Mouse (Mus musculus) liver, embryonic 15.5 days (tissue): ENCODE measurements around the gene Adgrd1. TPM values are rescaled to one million over a fixed set of nuclear protein-coding genes. Genes with fewer than 3 reads are reported as not detected.

Experiments
- ATAC-seq: fragments of 200-750 bp; cut with Nextera tagmentation; 2 replicates; pipeline ENCODE4 v1.8.0; 2017; ENCODE audit warnings: moderate number of reproducible peaks, mild to moderate bottlenecking, moderate library complexity; ENCODE audit not compliant: insufficient read depth
- H3K27ac ChIP-seq: fragments of 300-500 bp; sonication (generic); replicated peaks from 2 replicates; pipeline ENCODE4 v1.5.1; 2015; ENCODE audit warnings: mild to moderate bottlenecking, inconsistent platforms
- H3K27me3 ChIP-seq: fragments of 300-500 bp; sonication (generic); 2 replicates; pipeline ENCODE4 v1.6.1; 2015; ENCODE audit warnings: mild to moderate bottlenecking, inconsistent platforms
- H3K36me3 ChIP-seq: fragments of 300-500 bp; sonication (generic); replicated peaks from 2 replicates; pipeline ENCODE4 v1.6.1; 2015; ENCODE audit warnings: moderate library complexity, mild to moderate bottlenecking, inconsistent platforms
- H3K4me1 ChIP-seq: fragments of 300-500 bp; sonication (generic); replicated peaks from 2 replicates; pipeline ENCODE4 v1.6.1; 2015; ENCODE audit warnings: inconsistent platforms
- H3K4me2 ChIP-seq: fragments of 300-500 bp; sonication (generic); 2 replicates; pipeline ENCODE4 v1.6.1; 2015; ENCODE audit warnings: moderate library complexity, mild to moderate bottlenecking, inconsistent platforms
- H3K4me3 ChIP-seq: fragments of 300-500 bp; sonication (generic); replicated peaks from 2 replicates; pipeline ENCODE4 v1.5.1; 2015; ENCODE audit warnings: mild to moderate bottlenecking, inconsistent platforms
- H3K9ac ChIP-seq: fragments of 300-500 bp; sonication (generic); 2 replicates; pipeline ENCODE4 v1.6.1; 2015; ENCODE audit warnings: moderate library complexity, mild to moderate bottlenecking, inconsistent platforms
- H3K9me3 ChIP-seq: fragments of 300-500 bp; sonication (generic); replicated peaks from 2 replicates; pipeline ENCODE4 v1.6.1; 2016; ENCODE audit warnings: inconsistent platforms
- WGBS: fragments of 180-500 bp; shearing (Covaris S2); methylation state at CpG from one replicate; pipeline ENCODE4 v1.1.7; 2015; ENCODE audit warnings: mixed read lengths; ENCODE audit not compliant: insufficient replicate concordance; 5-methylcytosine and 5-hydroxymethylcytosine counted together
- polyA plus RNA-seq: library from polyadenylated mRNA; unstranded; fragments of >200 nt; fragmentation: Nextera tagmentation; extraction: Ambion mirVana; gene quantifications from 2 replicates; pipeline ENCODE4 v1.2.1, GENCODE M21; 2015

The Adgrd1 gene
- polyA plus RNA-seq, 1 experiment from 2014 or later = 0.21 TPM

DNA sequence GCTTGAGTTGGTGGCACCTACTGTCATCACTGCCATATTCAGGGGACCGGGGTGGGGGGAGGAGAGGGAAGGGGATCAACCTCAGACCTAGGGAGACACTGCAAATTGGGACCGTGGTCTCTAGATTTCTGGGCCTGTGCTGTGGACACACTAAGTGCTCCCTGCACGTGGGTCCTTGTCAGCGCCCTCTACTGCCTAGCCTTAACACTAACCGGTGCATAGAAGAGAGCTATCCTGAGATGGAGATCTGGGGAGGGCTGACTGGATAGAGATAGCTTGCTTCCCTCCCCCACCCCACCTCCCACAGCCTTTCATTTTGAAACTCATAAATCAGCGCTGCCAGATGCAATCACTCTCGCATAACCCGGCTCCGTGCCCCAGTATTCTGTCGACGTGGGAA lies 139.8 kb downstream of the Adgrd1 start:
- ATAC-seq = no peak
- WGBS = 56% methylated on average over 11 of the region's 11 CpGs

DNA sequence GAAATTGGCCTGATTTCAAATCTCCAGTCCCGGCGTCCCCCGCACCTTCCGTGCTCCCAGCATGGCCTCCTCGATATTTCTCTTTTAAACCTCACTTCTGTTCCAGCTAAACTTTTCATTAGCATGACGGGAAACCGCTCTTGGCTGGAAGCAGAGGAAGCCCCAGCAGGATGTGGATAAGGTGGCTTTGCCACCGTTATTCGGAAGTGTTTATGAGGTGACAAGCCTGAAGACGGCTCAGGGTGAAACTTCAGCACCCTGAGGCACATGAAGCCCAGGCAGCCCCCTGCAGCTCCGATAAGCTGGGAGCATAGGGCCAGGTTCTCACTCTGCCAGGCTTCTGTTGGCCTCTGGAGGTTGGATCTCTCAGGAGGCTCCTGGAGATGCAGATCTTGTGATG lies 145.3 kb downstream of the Adgrd1 start:
- no peaks in the 10 kb centered on the region for H3K36me3 ChIP-seq
- 44% methylated on average over 11 of the region's 11 CpGs for WGBS
- no peak overlapping the region for H3K9ac ChIP-seq
- H3K4me2 ChIP-seq = no peak overlapping the region
- H3K27ac ChIP-seq = no peak overlapping the region
- H3K9me3 ChIP-seq = no peaks in the 10 kb centered on the region
- ATAC-seq = no peak
- H3K27me3 ChIP-seq = no peaks in the 10 kb centered on the region
- no peaks in the 10 kb centered on the region for H3K4me1 ChIP-seq
- H3K4me3 ChIP-seq = no peak overlapping the region

More for the DNA sequence above, 139.8 kb downstream of the Adgrd1 start:
- H3K9me3 ChIP-seq = no peaks in the 10 kb centered on the region
- no peak overlapping the region for H3K4me3 ChIP-seq
- H3K27me3 ChIP-seq = no peaks in the 10 kb centered on the region
- no peak overlapping the region for H3K9ac ChIP-seq
- no peaks in the 10 kb centered on the region for H3K36me3 ChIP-seq
- H3K4me1 ChIP-seq = no peaks in the 10 kb centered on the region
- H3K27ac ChIP-seq = no peak overlapping the region
- no peak overlapping the region for H3K4me2 ChIP-seq

DNA sequence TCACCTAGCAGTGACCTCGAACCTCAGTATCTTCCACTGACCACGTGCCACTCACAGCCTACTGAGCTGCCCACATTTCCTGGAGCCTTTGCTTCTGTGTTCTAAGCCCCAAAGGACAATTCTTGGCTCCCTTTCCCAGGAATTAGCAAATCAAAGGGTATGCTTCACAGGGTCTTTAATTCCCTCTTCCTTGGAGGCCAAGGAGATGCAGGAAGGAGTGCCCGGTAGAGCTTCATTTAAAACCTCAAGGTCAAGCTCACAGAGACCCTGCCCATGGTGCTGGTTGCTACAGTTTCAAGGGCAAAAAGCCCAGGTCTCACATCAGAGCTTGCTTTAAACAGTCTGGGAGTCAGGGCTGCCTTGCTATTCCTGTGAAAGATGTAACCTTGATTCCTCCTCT lies 145.7 kb downstream of the Adgrd1 start:
- Histone ChIP-seq H3K9ac (no peak overlapping the region), H3K27me3 (no peaks in the 10 kb centered on the region), H3K9me3 (no peaks in the 10 kb centered on the region), H3K4me3 (no peak overlapping the region), H3K27ac (no peak overlapping the region), H3K4me2 (no peak overlapping the region), H3K36me3 (no peaks in the 10 kb centered on the region), H3K4me1 (no peaks in the 10 kb centered on the region)
- no peak for ATAC-seq
- WGBS = 29% methylated on average over 3 of the region's 3 CpGs

DNA sequence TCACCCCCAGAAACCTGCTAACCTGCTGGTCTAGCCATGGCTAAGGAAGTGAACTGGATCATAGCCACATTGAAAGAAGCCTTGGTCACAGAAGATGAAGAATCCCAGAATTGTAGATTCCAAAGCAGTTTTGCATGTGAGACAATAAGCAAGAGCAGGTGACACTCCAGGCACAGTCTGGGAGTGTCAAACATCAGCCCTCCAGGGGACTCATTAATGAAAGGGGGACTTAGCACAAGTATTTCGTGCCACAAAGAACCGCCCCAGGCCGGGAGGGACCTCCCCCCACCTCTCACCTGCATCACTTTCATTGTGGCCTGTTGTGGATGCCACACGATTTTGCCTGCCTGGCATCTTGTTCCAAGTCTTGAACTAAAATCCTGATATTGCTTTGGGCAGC lies 146.6 kb downstream of the Adgrd1 start:
- 75% methylated on average over 4 of the region's 4 CpGs for WGBS
- Histone ChIP-seq H3K4me1 (no peaks in the 10 kb centered on the region), H3K4me3 (no peak overlapping the region), H3K27ac (no peak overlapping the region), H3K4me2 (no peak overlapping the region), H3K9ac (no peak overlapping the region), H3K9me3 (no peaks in the 10 kb centered on the region), H3K36me3 (no peaks in the 10 kb centered on the region), H3K27me3 (no peaks in the 10 kb centered on the region)
- no peak for ATAC-seq

DNA sequence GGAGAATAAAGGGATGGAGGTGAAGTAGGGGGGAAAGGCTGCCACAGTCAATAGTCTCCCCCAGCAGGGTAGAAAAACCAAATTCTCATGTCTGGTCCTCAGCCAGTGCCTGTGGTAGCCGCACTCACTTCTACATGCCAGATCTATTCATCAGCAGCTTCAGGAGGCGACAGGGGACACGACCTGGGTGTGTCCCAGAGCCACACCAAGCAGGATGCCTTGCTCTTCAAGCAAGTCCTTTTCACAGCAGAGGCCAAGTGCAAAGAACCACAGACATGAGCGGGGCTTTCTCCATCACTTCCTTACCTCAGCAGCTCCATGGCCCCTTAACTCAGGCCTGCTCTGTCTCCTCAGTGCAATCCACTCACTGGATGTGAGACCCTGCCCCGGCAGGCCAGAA lies 147.8 kb downstream of the Adgrd1 start:
- Histone ChIP-seq H3K9ac (no peak overlapping the region), H3K27ac (no peak overlapping the region), H3K4me1 (no peaks in the 10 kb centered on the region), H3K9me3 (no peaks in the 10 kb centered on the region), H3K4me3 (no peak overlapping the region), H3K27me3 (no peaks in the 10 kb centered on the region), H3K4me2 (no peak overlapping the region), H3K36me3 (no peaks in the 10 kb centered on the region)
- ATAC-seq = no peak
- 43% methylated on average over 5 of the region's 5 CpGs for WGBS

DNA sequence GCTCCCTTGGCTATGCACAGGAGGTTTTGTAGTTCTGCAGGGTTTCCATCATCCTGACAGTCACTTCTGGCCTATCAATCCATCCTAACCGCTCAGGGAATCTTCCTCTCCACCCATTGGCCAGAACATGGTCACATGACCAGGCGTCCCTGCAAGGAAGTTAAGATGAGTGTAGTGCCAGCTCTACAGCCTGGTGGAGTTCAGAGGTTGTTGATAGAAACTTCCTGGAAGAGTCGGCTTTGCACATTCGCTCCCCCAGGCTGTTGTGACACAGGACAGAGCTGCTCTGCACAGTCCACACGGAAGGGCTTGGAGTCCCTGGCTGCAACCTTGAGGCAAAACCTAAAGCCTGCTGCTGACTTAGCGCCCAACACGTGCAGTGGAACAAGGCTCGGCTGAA lies 152.5 kb downstream of the Adgrd1 start:
- Histone ChIP-seq H3K4me2 (no peak overlapping the region), H3K27ac (no peak overlapping the region), H3K27me3 (no peaks in the 10 kb centered on the region), H3K9me3 (0 out of 2 replicates have a peak, but pooled peaks cover 5% of the 10 kb centered on the region), H3K4me3 (no peak overlapping the region), H3K4me1 (no peaks in the 10 kb centered on the region), H3K9ac (no peak overlapping the region), H3K36me3 (no peaks in the 10 kb centered on the region)
- 60% methylated on average over 8 of the region's 8 CpGs for WGBS
- ATAC-seq = peak; percentile 52

Other genes starting within 250 kb of the Adgrd1 start
- gene Rimbp2, start 143.3 kb upstream of the Adgrd1 start, polyA plus RNA-seq = not detected in 2 replicates
- gene Stx2, start 88.2 kb upstream of the Adgrd1 start, polyA plus RNA-seq = 65.5 and 65.6 TPM in 2 replicates
- 371 and 412 TPM in 2 replicates for gene Ran, start 76.7 kb upstream of the Adgrd1 start, polyA plus RNA-seq